Mouse (Mus musculus): Measurements from ENCODE around the gene Gp1ba. TPM values are rescaled to one million over a fixed set of nuclear protein-coding genes. Genes with fewer than 3 reads are reported as not detected.

The Gp1ba gene
- total and polyA plus RNA-seq, 3 experiments: 0.25 to 0.84 TPM; not detected in 1

- no peak for TF ChIP-seq NRF1 (IDR thresholded peaks at IDR 0.05; ENCODE audit: low read depth, low read length)
- TF ChIP-seq KAT2A (IDR thresholded peaks at IDR 0.05; ENCODE audit: insufficient replicate concordance, low read length): no peak
- no peak for TF ChIP-seq E2F4 (IDR thresholded peaks at IDR 0.05; ENCODE audit: insufficient replicate concordance, low read depth, low read length)
- no peak for TF ChIP-seq GABPA (IDR thresholded peaks at IDR 0.05; ENCODE audit: insufficient replicate concordance, low read depth, low read length)
- no peak for TF ChIP-seq RCOR1 (conservative IDR thresholded peaks at IDR 0.05; ENCODE audit: low read depth, low read length)
- TF ChIP-seq ZNF384 (IDR thresholded peaks at IDR 0.05; ENCODE audit: low read depth, low read length): no peak
- TF ChIP-seq ELF1 (IDR thresholded peaks at IDR 0.05; ENCODE audit: low read depth, low read length): peak; percentile 65
- 0 out of 2 replicates have a peak, but pooled peaks have one; percentile 20 for TF ChIP-seq MEF2A (IDR thresholded peaks at IDR 0.05; ENCODE audit: borderline replicate concordance, low read depth, low read length)
- TF ChIP-seq USF2 (conservative IDR thresholded peaks at IDR 0.05; ENCODE audit: low read depth, low read length): no peak
- TF ChIP-seq MAFK (IDR thresholded peaks at IDR 0.05; ENCODE audit: insufficient replicate concordance, low read length): peak; percentile 33; the same call in 1 of the 2 replicates
- TF ChIP-seq USF1 (IDR thresholded peaks at IDR 0.05; ENCODE audit: low read depth, low read length): no peak
- TF ChIP-seq POLR2A (IDR thresholded peaks at IDR 0.05; ENCODE audit: low read depth, low read length): no peak
Observed at GRCm38 (mm10) chr11:70598451-70598953, 40.4 kb upstream of the Gp1ba start (continued).

- dilution Hi-C loops (cut with MboI; ENCODE audit: extremely low pct_ligation_motif_present, extremely low pct_unique_long_range_greater_than_20kb, low sequenced_read_pairs): no loop called here
- in situ Hi-C loops (cut with MboI; ENCODE audit: low pct_ligation_motif_present, low pct_unique_long_range_greater_than_20kb, low sequenced_read_pairs): loop anchor here (5.0 to 25.0 kb wide), 2 partner anchors 88 to 368 kb away; partner anchors contain the start of genes 0610010K14Rik, Bcl6b, Gltpd2 and Gm21988
- peak; percentile 84 for DNase-seq (ENCODE audit: extremely low read depth)
- TF ChIP-seq JUND (conservative IDR thresholded peaks at IDR 0.05; ENCODE audit: low read depth, low read length) (no peak; the same call in 1 of the 2 replicates), USF2 (conservative IDR thresholded peaks at IDR 0.05; ENCODE audit: low read depth, low read length) (no peak), MAZ (IDR thresholded peaks at IDR 0.05; ENCODE audit: low read depth, low read length) (no peak), ZMIZ1 (IDR thresholded peaks at IDR 0.05; ENCODE audit: low read depth, low read length) (no peak), MEF2A (IDR thresholded peaks at IDR 0.05; ENCODE audit: borderline replicate concordance, low read depth, low read length) (peak; percentile 29; the same call in 1 of the 2 replicates), BHLHE40 (IDR thresholded peaks at IDR 0.05; ENCODE audit: low read depth, low read length) (no peak), ETS1 (conservative IDR thresholded peaks at IDR 0.05; ENCODE audit: low read depth, low read length) (no peak), IRF4 (IDR thresholded peaks at IDR 0.05; ENCODE audit: low read depth, low read length) (peak; percentile 63), ZKSCAN1 (IDR thresholded peaks at IDR 0.05; ENCODE audit: borderline replicate concordance, low read depth, low read length) (no peak), CHD2 (IDR thresholded peaks at IDR 0.05; ENCODE audit: low read length) (no peak), E2F4 (IDR thresholded peaks at IDR 0.05; ENCODE audit: insufficient replicate concordance, low read depth, low read length) (no peak), CHD1 (IDR thresholded peaks at IDR 0.05; ENCODE audit: low read depth, low read length) (no peak), ZC3H11A (IDR thresholded peaks at IDR 0.05; ENCODE audit: low read depth, low read length) (peak; percentile 95), MYC (IDR thresholded peaks at IDR 0.05; ENCODE audit: low read depth, low read length) (peak; percentile 76), CTCF (conservative IDR thresholded peaks at IDR 0.05 in 1 of 2, IDR thresholded peaks at IDR 0.05 in 1 of 2; ENCODE audit: low read depth in 2 of 2, low read length in 2 of 2) (peak; percentile 97 to 99), RAD21 (IDR thresholded peaks at IDR 0.05; ENCODE audit: low read depth, low read length) (no peak; the same call in none of the 2 replicates), SIN3A (IDR thresholded peaks at IDR 0.05; ENCODE audit: low read length) (no peak), RCOR1 (conservative IDR thresholded peaks at IDR 0.05; ENCODE audit: low read depth, low read length) (no peak), TBP (conservative IDR thresholded peaks at IDR 0.05; ENCODE audit: low read depth, low read length) (no peak), MAX (IDR thresholded peaks at IDR 0.05; ENCODE audit: low read length) (0 out of 2 replicates have a peak, but pooled peaks have one; percentile 12), PAX5 (IDR thresholded peaks at IDR 0.05; ENCODE audit: low read length) (no peak), GABPA (IDR thresholded peaks at IDR 0.05; ENCODE audit: insufficient replicate concordance, low read depth, low read length) (no peak), MXI1 (IDR thresholded peaks at IDR 0.05; ENCODE audit: low read depth, low read length) (no peak), ZNF384 (IDR thresholded peaks at IDR 0.05; ENCODE audit: low read depth, low read length) (peak; percentile 45; the same call in 1 of the 2 replicates), USF1 (IDR thresholded peaks at IDR 0.05; ENCODE audit: low read depth, low read length) (no peak), POLR2AphosphoS2 (IDR thresholded peaks at IDR 0.05; ENCODE audit: low read depth, low read length) (no peak), UBTF (IDR thresholded peaks at IDR 0.05; ENCODE audit: low read depth, low read length) (no peak), NRF1 (IDR thresholded peaks at IDR 0.05; ENCODE audit: low read depth, low read length) (no peak), POLR2A (IDR thresholded peaks at IDR 0.05; ENCODE audit: low read depth, low read length) (no peak), EP300 (IDR thresholded peaks at IDR 0.05; ENCODE audit: low read length) (no peak), SMC3 (IDR thresholded peaks at IDR 0.05; ENCODE audit: low read depth, low read length) (peak; percentile 99)
Observed at GRCm38 (mm10) chr11:70605024-70605566, 33.8 kb upstream of the Gp1ba start.

More at GRCm38 (mm10) chr11:70605024-70605566, 33.8 kb upstream of the Gp1ba start:
- Histone ChIP-seq H3K27ac (ENCODE audit: insufficient read depth, low read depth) (no peak overlapping the region), H3K4me1 (ENCODE audit: control insufficient read depth in 1 of 2, insufficient read depth in 2 of 2) (peaks cover 0 to 18% of the 10 kb centered on the region in 2 experiments; a peak in 3 of 4 replicates), H3K4me2 (ENCODE audit: insufficient read depth, low read depth, poor library complexity, severe bottlenecking) (no peak overlapping the region), H3K79me2 (replicated peaks; ENCODE audit: control insufficient read depth, extremely low read depth, insufficient read depth, poor library complexity, severe bottlenecking) (no peaks in the 10 kb centered on the region), H3K4me3 (replicated peaks in 1 of 3; ENCODE audit: low read depth in 2 of 3, low read length in 2 of 3, poor library complexity in 1 of 3) (no peak overlapping the region), H3K9me3 (replicated peaks; ENCODE audit: low read length) (no peaks in the 10 kb centered on the region), H3K9ac (ENCODE audit: insufficient read depth, low read depth) (no peak overlapping the region), H3K36me3 (replicated peaks in 1 of 2; ENCODE audit: control insufficient read depth in 1 of 2, insufficient read depth in 1 of 2, low read length in 1 of 2) (peaks cover 80 to 96% of the 10 kb centered on the region in 2 experiments), H3K27me3 (replicated peaks) (no peaks in the 10 kb centered on the region)

All from CH12.LX (cell line).